Mouse (Mus musculus): ENCODE data around the gene Tmem184b. TPM values are rescaled to one million over a fixed set of nuclear protein-coding genes. Genes with fewer than 3 reads are reported as not detected.

Tmem184b gene
- polyA plus RNA-seq, 1 experiment = 110 TPM

DNA sequence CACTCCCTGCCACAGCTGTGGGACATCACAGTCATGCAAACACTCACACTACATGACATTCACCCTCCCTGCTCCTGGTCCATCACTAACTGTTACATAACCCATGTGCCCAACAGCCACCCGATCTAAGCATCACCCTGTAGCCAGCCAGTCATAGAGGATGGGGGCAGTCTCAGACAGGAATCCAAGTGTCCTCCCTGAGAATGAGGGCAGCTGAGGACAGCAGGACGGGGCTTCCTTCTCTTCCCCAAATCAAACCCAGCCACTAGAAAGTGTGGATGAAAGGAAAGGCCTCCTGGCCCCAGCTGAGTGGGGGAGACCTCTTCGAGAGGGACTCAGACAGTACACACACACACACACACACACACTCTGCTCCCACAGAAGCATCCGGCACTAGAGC is 8.5 kb downstream of the Tmem184b start:
- Histone ChIP-seq H3ac (ENCODE audit: control insufficient read depth, insufficient read length) (no peak overlapping the region), H3K4me3 (no peak overlapping the region), H3K36me3 (ENCODE audit: control insufficient read depth, insufficient read depth) (no peaks in the 10 kb centered on the region), H3K4me2 (ENCODE audit: low read depth) (no peak overlapping the region), H3K79me2 (ENCODE audit: control insufficient read depth, insufficient read depth) (peaks cover 36% of the 10 kb centered on the region), H3K27me3 (ENCODE audit: control insufficient read depth, insufficient read depth, insufficient read length) (no peaks in the 10 kb centered on the region)
- no peak for TF ChIP-seq SRF (IDR thresholded peaks at IDR 0.05; ENCODE audit: control insufficient read depth, insufficient read length, low read depth)
- no peak for TF ChIP-seq USF1 (IDR thresholded peaks at IDR 0.05; ENCODE audit: low read depth)
- TF ChIP-seq POLR2A (IDR thresholded peaks at IDR 0.05; ENCODE audit: insufficient read length, low read depth) = no peak
- no peak for TF ChIP-seq MYOD1 (IDR thresholded peaks at IDR 0.05; ENCODE audit: control insufficient read depth in 1 of 3, insufficient read length in 2 of 3, low read depth in 2 of 3)
- TF ChIP-seq TCF3 (IDR thresholded peaks at IDR 0.05; ENCODE audit: insufficient read length, low read depth) = no peak
- TF ChIP-seq CEBPB (IDR thresholded peaks at IDR 0.05; ENCODE audit: insufficient read depth, poor library complexity, severe bottlenecking) = no peak
- TF ChIP-seq REST (IDR thresholded peaks at IDR 0.05; ENCODE audit: insufficient read depth, insufficient read length) = no peak
- no peak for TF ChIP-seq MYOG (IDR thresholded peaks at IDR 0.05; ENCODE audit: control insufficient read depth in 1 of 3, insufficient read depth in 1 of 3, insufficient read length in 2 of 3, low read depth in 2 of 3)
- TF ChIP-seq E2F4 (IDR thresholded peaks at IDR 0.05; ENCODE audit: insufficient read depth) = no peak
- no peak for TF ChIP-seq TCF12 (IDR thresholded peaks at IDR 0.05; ENCODE audit: insufficient read depth, poor library complexity, severe bottlenecking)
- TF ChIP-seq MAX (IDR thresholded peaks at IDR 0.05; ENCODE audit: low read depth) = no peak

- H3K4me2 ChIP-seq (ENCODE audit: low read depth) = no peak overlapping the region
- TF ChIP-seq USF1 (IDR thresholded peaks at IDR 0.05; ENCODE audit: low read depth) (no peak), MAX (IDR thresholded peaks at IDR 0.05; ENCODE audit: low read depth) (no peak), SRF (IDR thresholded peaks at IDR 0.05; ENCODE audit: control insufficient read depth, insufficient read length, low read depth) (no peak), TCF3 (IDR thresholded peaks at IDR 0.05; ENCODE audit: insufficient read length, low read depth) (no peak), E2F4 (IDR thresholded peaks at IDR 0.05; ENCODE audit: insufficient read depth) (no peak), MYOG (IDR thresholded peaks at IDR 0.05; ENCODE audit: control insufficient read depth in 1 of 3, insufficient read depth in 1 of 3, insufficient read length in 2 of 3, low read depth in 2 of 3) (no peak), POLR2A (IDR thresholded peaks at IDR 0.05; ENCODE audit: insufficient read length, low read depth) (no peak)
- H3K36me3 ChIP-seq (ENCODE audit: control insufficient read depth, insufficient read depth) = no peaks in the 10 kb centered on the region
- no peak overlapping the region for H3ac ChIP-seq (ENCODE audit: control insufficient read depth, insufficient read length)
- H3K4me3 ChIP-seq = no peak overlapping the region
- H3K79me2 ChIP-seq (ENCODE audit: control insufficient read depth, insufficient read depth) = peaks cover 38% of the 10 kb centered on the region
- no peaks in the 10 kb centered on the region for H3K27me3 ChIP-seq (ENCODE audit: control insufficient read depth, insufficient read depth, insufficient read length)
These were observed 10.3 kb downstream of the Tmem184b start for GRCm38 (mm10) chr15:79393101-79393500.

DNA sequence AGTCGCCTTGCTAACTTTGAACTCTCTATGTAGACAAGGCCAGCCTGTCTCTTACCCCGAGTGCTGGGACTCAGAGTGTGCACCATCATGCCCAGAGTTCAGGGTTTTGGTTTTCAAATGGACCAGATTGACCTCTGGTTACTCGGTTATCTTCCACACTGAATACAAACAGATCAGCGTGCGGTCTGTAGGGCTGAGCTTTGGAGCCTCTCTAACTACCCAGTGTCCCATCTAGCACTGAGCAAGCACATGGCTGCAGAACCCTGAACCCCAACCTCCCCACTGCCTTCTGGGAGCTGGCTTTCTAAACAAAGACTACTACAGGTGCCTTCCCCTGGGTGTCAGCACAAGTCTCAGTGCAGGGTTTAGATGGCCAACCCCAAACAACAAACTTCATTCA is 10.8 kb downstream of the Tmem184b start:
- TF ChIP-seq MYOD1 (IDR thresholded peaks at IDR 0.05; ENCODE audit: control insufficient read depth in 1 of 3, insufficient read length in 2 of 3, low read depth in 2 of 3) = no peak
- no peak for TF ChIP-seq POLR2A (IDR thresholded peaks at IDR 0.05; ENCODE audit: insufficient read length, low read depth)
- no peak for TF ChIP-seq POLR2AphosphoS2 (IDR thresholded peaks at IDR 0.05; ENCODE audit: insufficient read length, low read depth)
- no peak for TF ChIP-seq MYOG (IDR thresholded peaks at IDR 0.05; ENCODE audit: control insufficient read depth in 1 of 3, insufficient read depth in 1 of 3, insufficient read length in 2 of 3, low read depth in 2 of 3)
- no peak for TF ChIP-seq REST (IDR thresholded peaks at IDR 0.05; ENCODE audit: insufficient read depth, insufficient read length)
- TF ChIP-seq MAX (IDR thresholded peaks at IDR 0.05; ENCODE audit: low read depth) = no peak
- TF ChIP-seq TCF12 (IDR thresholded peaks at IDR 0.05; ENCODE audit: insufficient read depth, poor library complexity, severe bottlenecking) = no peak
- no peak for TF ChIP-seq USF1 (IDR thresholded peaks at IDR 0.05; ENCODE audit: low read depth)
- TF ChIP-seq CEBPB (IDR thresholded peaks at IDR 0.05; ENCODE audit: insufficient read depth, poor library complexity, severe bottlenecking) = no peak
- TF ChIP-seq E2F4 (IDR thresholded peaks at IDR 0.05; ENCODE audit: insufficient read depth) = no peak
- TF ChIP-seq TCF3 (IDR thresholded peaks at IDR 0.05; ENCODE audit: insufficient read length, low read depth) = no peak
- no peak for TF ChIP-seq SRF (IDR thresholded peaks at IDR 0.05; ENCODE audit: control insufficient read depth, insufficient read length, low read depth)
- H3K27me3 ChIP-seq (ENCODE audit: control insufficient read depth, insufficient read depth, insufficient read length) = no peaks in the 10 kb centered on the region
- peak overlapping the region; percentile 62 for H3K4me2 ChIP-seq (ENCODE audit: low read depth)
- H3K4me3 ChIP-seq = no peak overlapping the region
- peaks cover 41% of the 10 kb centered on the region for H3K79me2 ChIP-seq (ENCODE audit: control insufficient read depth, insufficient read depth)
- no peaks in the 10 kb centered on the region for H3K36me3 ChIP-seq (ENCODE audit: control insufficient read depth, insufficient read depth)
- no peak overlapping the region for H3ac ChIP-seq (ENCODE audit: control insufficient read depth, insufficient read length)

DNA sequence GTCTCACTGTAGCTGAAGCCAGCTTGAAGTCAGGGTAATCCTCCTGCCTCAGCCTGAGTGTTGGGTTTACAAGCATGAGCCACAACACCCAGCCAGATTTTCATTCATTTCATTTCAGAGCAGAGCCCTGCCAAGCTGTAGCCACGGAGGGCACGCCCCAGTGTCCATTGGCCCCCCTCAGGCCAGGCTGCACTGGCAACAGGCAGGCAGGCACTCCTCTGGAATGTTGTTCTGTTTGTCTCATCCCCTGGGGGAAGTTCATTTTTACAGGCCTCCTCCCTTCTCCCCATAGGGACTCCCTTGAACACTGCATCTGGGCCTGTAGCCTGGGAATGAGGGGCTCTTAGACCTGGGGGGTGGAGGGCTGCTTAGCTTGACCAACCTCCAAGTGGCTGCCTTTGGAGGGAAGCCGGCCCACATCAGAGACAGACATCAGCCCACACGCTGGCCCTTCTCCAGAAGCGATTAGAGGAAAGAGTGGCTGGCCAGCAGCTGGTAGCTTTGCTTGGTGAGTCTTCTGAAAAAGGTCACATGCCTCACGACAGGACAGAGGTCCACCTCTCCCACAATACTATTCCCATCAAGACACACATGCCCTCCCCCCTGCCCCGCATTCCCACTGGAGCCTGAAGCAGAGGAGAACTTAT is 11.8 kb downstream of the Tmem184b start:
- H3K4me2 ChIP-seq (ENCODE audit: low read depth) = peak overlapping the region; percentile 62
- peaks cover 39% of the 10 kb centered on the region for H3K79me2 ChIP-seq (ENCODE audit: control insufficient read depth, insufficient read depth)
- H3K4me3 ChIP-seq = no peak overlapping the region
- no peaks in the 10 kb centered on the region for H3K27me3 ChIP-seq (ENCODE audit: control insufficient read depth, insufficient read depth, insufficient read length)
- H3K36me3 ChIP-seq (ENCODE audit: control insufficient read depth, insufficient read depth) = no peaks in the 10 kb centered on the region
- no peak overlapping the region for H3ac ChIP-seq (ENCODE audit: control insufficient read depth, insufficient read length)
- TF ChIP-seq MYOD1 (IDR thresholded peaks at IDR 0.05; ENCODE audit: control insufficient read depth in 1 of 3, insufficient read length in 2 of 3, low read depth in 2 of 3) = peak in 2 of 3 experiments; percentile 79 to 83
- TF ChIP-seq MYOG (IDR thresholded peaks at IDR 0.05; ENCODE audit: control insufficient read depth in 1 of 3, insufficient read depth in 1 of 3, insufficient read length in 2 of 3, low read depth in 2 of 3) = peak in 2 of 3 experiments; percentile 81 to 84
- TF ChIP-seq USF1 (IDR thresholded peaks at IDR 0.05; ENCODE audit: low read depth) = peak; percentile 84
- no peak for TF ChIP-seq SRF (IDR thresholded peaks at IDR 0.05; ENCODE audit: control insufficient read depth, insufficient read length, low read depth)
- no peak for TF ChIP-seq CEBPB (IDR thresholded peaks at IDR 0.05; ENCODE audit: insufficient read depth, poor library complexity, severe bottlenecking)
- no peak for TF ChIP-seq MAX (IDR thresholded peaks at IDR 0.05; ENCODE audit: low read depth)
- peak; percentile 20 for TF ChIP-seq POLR2A (IDR thresholded peaks at IDR 0.05; ENCODE audit: insufficient read length, low read depth)
- TF ChIP-seq POLR2AphosphoS2 (IDR thresholded peaks at IDR 0.05; ENCODE audit: insufficient read length, low read depth) = no peak
- TF ChIP-seq TCF3 (IDR thresholded peaks at IDR 0.05; ENCODE audit: insufficient read length, low read depth) = peak; percentile 22
- TF ChIP-seq REST (IDR thresholded peaks at IDR 0.05; ENCODE audit: insufficient read depth, insufficient read length) = no peak
- TF ChIP-seq E2F4 (IDR thresholded peaks at IDR 0.05; ENCODE audit: insufficient read depth) = no peak
- TF ChIP-seq TCF12 (IDR thresholded peaks at IDR 0.05; ENCODE audit: insufficient read depth, poor library complexity, severe bottlenecking) = peak; percentile 76

Data from myocyte (in vitro differentiated cells).